Mouse (Mus musculus): ENCODE data around the gene Slc24a4.
A peak's percentile ranks its signal among the peaks of the same experiment; 100 is the strongest.
"Not testable (repeated sequence)": the region's sequence is repeated elsewhere in the genome, so short reads cannot be mapped to it uniquely, and the experiment has no call there.

The Slc24a4 gene

GRCm38 (mm10) chr12:102166691-102167261 is 38.2 kb downstream of the Slc24a4 start:
- DNase-seq, result peak; percentile 53 to 81

- DNase-seq, result peak; percentile 71 to 80
Observed at GRCm38 (mm10) chr12:102167302-102167701, 38.8 kb downstream of the Slc24a4 start.

- no peak for DNase-seq
Observed at GRCm38 (mm10) chr12:102172746-102173145, 44.2 kb downstream of the Slc24a4 start.

- no peak for DNase-seq
Observed at GRCm38 (mm10) chr12:102173345-102173744, 44.8 kb downstream of the Slc24a4 start.

- peak; percentile 69 to 81 for DNase-seq
Observed at GRCm38 (mm10) chr12:102180371-102181074, 52.0 kb downstream of the Slc24a4 start.

- DNase-seq, result peak; percentile 60 to 73
Observed at GRCm38 (mm10) chr12:102181799-102182357, 53.3 kb downstream of the Slc24a4 start.

GRCm38 (mm10) chr12:102182621-102183020 is 54.1 kb downstream of the Slc24a4 start:
- no peak for DNase-seq

- DNase-seq, result no peak
Observed at GRCm38 (mm10) chr12:102183201-102183600, 54.7 kb downstream of the Slc24a4 start.

- DNase-seq, result no peak
Observed at GRCm38 (mm10) chr12:102190820-102191219, 62.3 kb downstream of the Slc24a4 start.

- DNase-seq, result no peak
Observed at GRCm38 (mm10) chr12:102201516-102201915, 73.0 kb downstream of the Slc24a4 start.

- DNase-seq, result peak; percentile 48 to 60
Observed at GRCm38 (mm10) chr12:102202901-102203300, 74.4 kb downstream of the Slc24a4 start.

- DNase-seq, result no peak
Observed at GRCm38 (mm10) chr12:102206471-102206870, 77.9 kb downstream of the Slc24a4 start.

GRCm38 (mm10) chr12:102207245-102207644 is 78.7 kb downstream of the Slc24a4 start:
- no peak for DNase-seq

- DNase-seq, result no peak
Observed at GRCm38 (mm10) chr12:102210801-102211200, 82.3 kb downstream of the Slc24a4 start.

GRCm38 (mm10) chr12:102223404-102223803 is 94.9 kb downstream of the Slc24a4 start:
- DNase-seq, result no peak

GRCm38 (mm10) chr12:102224112-102224511 is 95.6 kb downstream of the Slc24a4 start:
- not testable (repeated sequence) for DNase-seq

- no peak for DNase-seq
Observed at GRCm38 (mm10) chr12:102225165-102225564, 96.6 kb downstream of the Slc24a4 start.

- no peak for DNase-seq
Observed at GRCm38 (mm10) chr12:102235551-102235950, 107.0 kb downstream of the Slc24a4 start.

- DNase-seq, result no peak
Observed at GRCm38 (mm10) chr12:102236317-102236716, 107.8 kb downstream of the Slc24a4 start.

- DNase-seq, result peak; percentile 38 to 51
Observed at GRCm38 (mm10) chr12:102242076-102242722, 113.7 kb downstream of the Slc24a4 start.

GRCm38 (mm10) chr12:102243915-102244314 is 115.4 kb downstream of the Slc24a4 start:
- DNase-seq, result no peak

- DNase-seq, result no peak
Observed at GRCm38 (mm10) chr12:102246226-102246625, 117.7 kb downstream of the Slc24a4 start.

GRCm38 (mm10) chr12:102248104-102248503 is 119.6 kb downstream of the Slc24a4 start:
- DNase-seq, result no peak

GRCm38 (mm10) chr12:102250316-102250715 is 121.8 kb downstream of the Slc24a4 start:
- DNase-seq, result no peak

All from lung, adult 18-20 months (tissue).